Mouse (Mus musculus) thymus, postnatal 14 days (tissue): ENCODE measurements around the gene Mad1l1.

Source experiments
- DNase-seq: peaks from one replicate; pipeline ENCODE4 v3.0.0; 2021

Gene Mad1l1

GRCm38 (mm10) chr5:140258035-140258434 lies 63.3 kb downstream of the Mad1l1 start:
- DNase-seq: peak; percentile 61

GRCm38 (mm10) chr5:140257439-140257838 lies 63.9 kb downstream of the Mad1l1 start:
- DNase-seq: no peak

- DNase-seq: peak; percentile 73
These were observed 64.7 kb downstream of the Mad1l1 start for GRCm38 (mm10) chr5:140256685-140257084.

- DNase-seq: no peak
These were observed 66.1 kb downstream of the Mad1l1 start for GRCm38 (mm10) chr5:140255265-140255664.

DNA sequence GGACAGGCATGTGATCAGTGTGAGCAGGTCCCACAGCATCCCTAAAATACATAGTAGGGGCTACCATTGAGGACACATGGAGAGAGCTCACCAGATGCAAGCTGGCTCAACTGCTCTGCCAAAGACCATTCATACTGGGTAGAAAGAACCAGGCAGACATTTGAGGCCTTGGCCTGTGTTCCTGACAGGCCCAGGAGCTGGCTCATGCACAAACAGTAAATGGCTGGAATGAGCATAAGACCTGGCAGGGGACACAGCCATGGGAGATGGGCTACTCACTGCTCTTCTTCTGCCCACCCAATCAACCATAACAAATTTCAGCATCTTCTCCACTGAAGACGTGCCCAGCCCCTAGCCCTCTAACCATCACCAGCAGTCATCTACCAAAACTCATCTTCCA lies 66.7 kb downstream of the Mad1l1 start:
- no peak for DNase-seq

DNA sequence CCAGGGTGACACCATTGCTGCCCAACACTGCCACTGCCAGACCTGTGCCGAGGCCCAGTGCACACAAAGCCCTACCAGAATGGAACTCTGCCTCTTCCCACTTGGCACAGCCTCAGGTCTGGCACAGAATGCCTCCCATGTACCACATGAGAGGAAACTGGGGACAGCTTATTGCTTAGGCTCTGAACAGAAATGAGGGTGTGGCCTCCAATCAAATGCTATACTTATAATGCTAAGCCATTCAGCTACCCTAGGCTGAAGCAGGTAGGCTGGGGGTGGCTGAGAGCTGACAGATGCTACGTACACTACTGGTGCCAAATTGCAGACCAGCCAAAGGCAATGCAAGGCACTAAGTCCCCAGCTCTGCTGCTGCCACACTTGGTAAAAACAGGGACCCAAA lies 69.4 kb downstream of the Mad1l1 start:
- no peak for DNase-seq

GRCm38 (mm10) chr5:140250370-140250769 lies 71.0 kb downstream of the Mad1l1 start:
- no peak for DNase-seq

DNA sequence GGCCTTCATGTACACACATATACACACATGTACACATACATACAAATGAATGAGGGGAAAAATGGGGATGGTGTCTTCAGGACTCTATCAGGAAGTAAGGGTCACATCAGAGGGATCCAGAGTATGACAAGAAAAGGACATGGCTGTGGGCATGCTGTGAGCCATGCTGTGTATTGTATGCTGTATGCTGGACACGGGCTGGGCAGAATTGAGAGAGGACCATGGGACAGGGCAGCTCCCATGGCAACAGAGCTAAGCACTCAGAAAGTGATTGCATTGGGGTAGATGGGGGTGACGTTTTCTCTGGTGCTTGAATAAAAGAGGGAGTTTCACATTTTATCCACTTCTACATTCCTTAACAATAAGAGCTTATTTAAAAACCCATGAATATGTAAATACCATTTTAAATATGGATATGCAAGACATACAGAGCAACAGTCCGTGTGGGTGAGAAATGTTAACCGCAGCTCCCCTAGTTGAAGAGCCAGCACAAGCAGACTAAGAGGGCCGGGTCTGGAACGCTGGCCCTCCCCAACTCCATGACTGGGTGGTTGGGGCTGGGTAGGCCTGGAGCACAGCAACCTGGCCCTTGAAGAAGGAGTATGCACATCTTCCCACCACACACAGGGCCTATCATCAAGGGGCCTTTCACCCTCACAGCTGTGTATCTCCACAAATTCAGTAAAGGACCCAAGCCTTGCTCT lies 71.8 kb downstream of the Mad1l1 start:
- no peak for DNase-seq

- DNase-seq: peak; percentile 59
These were observed 73.3 kb downstream of the Mad1l1 start for GRCm38 (mm10) chr5:140248101-140248500.

GRCm38 (mm10) chr5:140240235-140240634 lies 81.1 kb downstream of the Mad1l1 start:
- no peak for DNase-seq

DNA sequence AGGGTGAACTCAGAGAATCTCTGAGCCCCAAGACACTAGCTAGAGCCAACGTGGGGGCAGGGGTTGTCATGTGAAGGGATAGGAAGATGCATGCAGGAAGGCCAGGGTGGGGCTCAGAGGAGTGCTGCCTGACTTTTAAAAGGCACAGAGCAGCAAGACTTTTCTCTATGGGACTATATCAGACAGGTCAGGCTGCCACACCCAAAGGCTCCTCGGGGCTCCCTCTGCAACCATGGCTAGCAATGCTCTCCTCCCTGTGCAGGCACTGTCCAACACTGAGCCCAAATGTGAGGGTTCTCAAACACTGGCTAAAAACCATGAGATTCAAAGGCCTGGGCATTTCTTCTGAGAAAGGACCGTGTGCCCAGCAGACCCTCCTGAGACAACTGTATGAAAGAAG lies 82.5 kb downstream of the Mad1l1 start:
- DNase-seq: no peak

DNA sequence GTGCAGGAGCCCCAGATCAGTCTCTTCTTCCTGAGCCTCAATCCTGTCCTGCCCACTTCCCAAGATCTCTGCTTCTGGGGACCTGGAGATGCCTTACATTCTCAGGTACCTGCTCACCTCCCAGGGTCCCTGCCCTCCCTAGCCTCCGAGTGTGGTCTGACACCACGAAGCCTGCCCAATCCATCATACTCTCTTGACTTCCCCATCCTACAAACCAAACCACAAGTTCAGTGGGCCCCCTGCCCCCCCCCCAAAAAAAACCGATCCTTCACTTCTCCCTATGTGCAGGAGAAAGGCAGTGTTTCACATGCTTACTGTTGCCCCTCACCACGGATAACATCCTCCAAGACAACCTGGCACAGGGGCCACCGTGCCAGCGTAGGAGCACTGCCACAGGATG lies 90.5 kb downstream of the Mad1l1 start:
- DNase-seq: no peak

GRCm38 (mm10) chr5:140228306-140228705 lies 93.0 kb downstream of the Mad1l1 start:
- no peak for DNase-seq

GRCm38 (mm10) chr5:140226871-140227270 lies 94.5 kb downstream of the Mad1l1 start:
- DNase-seq: peak; percentile 63

GRCm38 (mm10) chr5:140225881-140226280 lies 95.5 kb downstream of the Mad1l1 start:
- DNase-seq: no peak

DNA sequence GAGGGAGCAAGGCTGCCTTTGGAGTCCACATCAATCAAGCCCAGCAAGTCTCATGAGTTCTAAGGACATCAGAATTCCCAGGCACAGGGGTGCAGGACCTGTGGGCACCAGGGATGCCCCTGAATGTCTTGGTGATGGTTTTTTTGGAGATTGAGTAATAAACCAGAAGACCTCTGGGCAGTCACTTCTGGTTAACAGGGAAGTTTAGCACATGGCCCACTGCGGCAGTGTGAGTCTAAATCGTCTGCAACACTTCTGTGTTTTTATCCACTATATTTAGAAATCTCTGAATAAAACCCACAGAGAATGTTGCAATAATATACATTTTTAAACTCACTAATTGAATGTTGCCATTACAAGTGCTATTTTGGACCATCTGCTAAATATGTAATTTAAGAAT lies 96.2 kb downstream of the Mad1l1 start:
- no peak for DNase-seq

DNA sequence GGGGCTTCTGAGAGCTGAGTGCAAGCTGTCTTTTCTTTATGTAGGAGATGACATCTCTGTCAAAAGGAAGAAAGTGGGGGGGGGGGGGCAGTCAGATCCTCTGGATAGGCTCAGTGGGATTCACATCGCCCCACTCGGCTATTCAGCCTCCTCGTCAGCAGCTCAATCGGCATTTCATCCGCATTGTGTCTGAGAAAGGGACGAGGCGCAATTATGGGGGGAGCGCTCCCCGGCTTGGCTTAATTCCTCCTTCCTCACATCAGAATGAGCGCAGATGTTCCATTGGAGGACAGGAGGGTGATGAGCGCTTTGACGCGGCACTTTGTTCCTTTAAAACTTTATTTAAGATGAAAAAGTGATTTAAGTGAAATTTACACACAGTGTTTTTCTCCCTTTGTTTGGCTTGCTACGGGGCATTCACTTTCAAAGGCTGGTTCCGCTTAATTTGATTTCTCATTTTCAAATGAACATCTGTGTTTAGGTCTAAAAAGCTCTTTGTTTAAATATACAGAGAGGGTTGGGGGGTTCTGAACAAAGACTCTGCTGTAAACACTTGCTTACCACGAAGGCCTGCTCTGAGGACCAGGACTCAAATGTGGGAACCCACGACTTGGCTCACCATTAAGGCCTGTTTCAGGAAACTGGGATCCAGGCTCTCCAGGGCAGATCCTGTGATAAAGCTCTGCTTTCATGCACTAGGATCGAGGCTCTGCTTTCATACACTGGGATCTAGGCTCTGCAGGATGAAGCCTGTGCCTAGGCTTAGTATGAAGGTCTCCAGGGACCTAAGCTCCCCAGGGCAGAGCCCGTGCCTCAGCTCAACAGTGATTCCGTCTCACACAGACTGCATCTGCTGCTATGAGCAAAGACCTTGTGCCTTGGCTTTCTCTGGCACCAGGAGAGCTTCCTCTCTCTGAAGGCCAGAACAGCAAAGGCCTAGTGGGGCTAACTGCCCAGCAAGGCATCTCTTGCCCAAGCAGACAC lies 98.0 kb downstream of the Mad1l1 start:
- DNase-seq: no peak

DNA sequence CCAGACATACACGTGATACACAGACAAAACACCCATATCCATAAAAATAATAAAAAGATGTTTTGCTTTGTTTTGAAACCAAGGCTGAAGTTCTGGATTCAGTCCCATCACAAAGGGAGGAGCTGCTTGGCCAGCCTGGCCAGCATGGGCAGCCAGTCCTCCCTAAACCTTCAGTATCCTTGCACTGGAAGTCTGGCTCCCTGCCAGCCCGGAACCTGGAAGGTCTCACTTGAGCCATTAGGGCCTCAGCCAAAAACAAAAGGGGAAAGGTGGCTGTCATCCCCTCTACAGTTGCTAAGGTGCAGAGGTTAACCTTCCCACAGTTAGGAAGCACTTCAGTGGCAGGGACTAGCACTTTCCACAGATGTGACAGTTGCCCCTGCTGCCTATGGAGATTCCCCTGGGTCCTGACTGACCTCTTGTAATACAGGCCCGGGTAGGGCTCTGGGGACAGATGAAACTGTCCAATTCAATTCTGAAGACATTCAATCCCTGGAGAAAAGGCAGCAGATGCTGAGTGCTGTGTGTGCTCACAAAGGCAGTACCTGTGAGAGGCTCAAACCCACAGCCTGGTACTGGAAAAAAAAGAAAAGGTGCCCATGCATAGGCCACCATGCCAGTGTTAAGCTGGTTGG lies 100.2 kb downstream of the Mad1l1 start:
- DNase-seq: no peak

- peak; percentile 61 for DNase-seq
These were observed 102.1 kb downstream of the Mad1l1 start for GRCm38 (mm10) chr5:140219252-140219651.

GRCm38 (mm10) chr5:140217900-140218299 lies 103.5 kb downstream of the Mad1l1 start:
- DNase-seq: peak; percentile 53

GRCm38 (mm10) chr5:140217083-140217482 lies 104.3 kb downstream of the Mad1l1 start:
- no peak for DNase-seq

GRCm38 (mm10) chr5:140215471-140216087 lies 105.8 kb downstream of the Mad1l1 start:
- DNase-seq: peak; percentile 90

GRCm38 (mm10) chr5:140213001-140213400 lies 108.4 kb downstream of the Mad1l1 start:
- peak; percentile 19 for DNase-seq
